Mouse (Mus musculus) T-cell, adult 2 months (primary cell): ENCODE results near the gene Thsd7a.

Experiments
- DNase-seq: peaks from one replicate; pipeline ENCODE4 v3.0.0; 2022; ENCODE audit warnings: low spot score

Thsd7a gene

DNA sequence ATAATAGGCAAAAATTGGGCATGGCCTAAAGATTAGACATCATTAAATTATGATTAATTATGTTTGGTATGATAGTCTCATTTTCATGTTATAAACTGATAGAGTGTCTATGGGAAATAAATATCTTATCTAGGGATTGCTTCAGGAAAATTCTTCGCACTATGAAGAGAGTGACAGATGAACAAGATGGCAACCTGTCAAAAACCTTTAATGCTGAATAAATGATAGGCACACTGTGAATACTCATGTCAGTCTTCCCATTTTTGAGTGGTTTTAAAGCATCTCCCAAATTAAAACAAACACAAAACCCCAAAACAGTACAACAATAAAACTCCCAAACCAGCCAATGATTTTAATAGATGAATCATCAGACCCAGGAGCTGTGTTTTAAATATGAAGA, 362.5 kb downstream of the Thsd7a start:
- DNase-seq, result no peak

DNA sequence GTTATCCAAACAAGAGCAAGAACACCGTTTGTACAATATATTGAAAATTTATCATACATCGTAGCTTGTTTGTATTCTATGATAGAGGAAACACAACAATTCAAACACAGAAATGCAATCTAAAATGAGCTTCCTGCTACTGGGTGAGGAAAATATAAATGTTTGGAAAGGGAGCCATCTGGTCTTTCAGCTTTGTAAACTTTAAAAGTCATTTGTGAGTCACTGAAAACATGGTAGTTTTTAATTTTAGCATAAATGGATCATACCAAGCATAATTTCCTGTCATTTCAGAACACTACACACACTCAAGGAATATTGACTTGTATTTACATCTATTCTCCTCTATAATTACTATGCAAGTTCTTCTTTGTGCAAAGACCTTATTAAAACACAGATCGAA, 363.6 kb downstream of the Thsd7a start:
- no peak for DNase-seq

DNA sequence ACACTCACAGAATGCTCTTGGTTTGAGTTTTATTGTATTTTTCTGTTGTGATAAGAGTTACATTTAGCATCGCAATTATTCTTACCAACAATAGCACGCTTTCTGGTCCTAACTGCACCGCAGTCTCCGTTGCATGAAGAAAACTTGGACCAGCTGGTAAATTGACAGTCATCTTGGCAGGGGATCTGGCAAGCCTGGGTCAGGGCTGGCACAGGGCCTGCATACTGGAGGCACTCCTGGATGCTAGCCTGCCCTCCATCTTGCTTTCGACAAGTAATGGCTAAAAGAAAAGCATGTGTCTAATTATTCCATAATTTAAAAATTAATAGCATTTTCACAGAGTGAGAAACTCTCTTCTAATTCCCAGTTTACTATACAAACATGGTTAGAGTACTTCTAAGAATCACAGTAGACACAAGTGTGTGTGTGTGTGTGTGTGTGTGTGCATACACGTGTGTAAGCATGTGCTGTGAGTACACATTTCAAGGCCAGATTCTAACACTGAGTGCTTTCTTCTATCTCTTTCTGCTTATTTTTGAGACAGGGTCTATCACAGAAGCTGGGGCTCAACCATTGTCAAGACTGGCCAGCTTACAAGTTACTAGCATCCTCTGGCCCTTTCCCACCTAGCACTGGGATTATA, 368.0 kb downstream of the Thsd7a start:
- no peak for DNase-seq

DNA sequence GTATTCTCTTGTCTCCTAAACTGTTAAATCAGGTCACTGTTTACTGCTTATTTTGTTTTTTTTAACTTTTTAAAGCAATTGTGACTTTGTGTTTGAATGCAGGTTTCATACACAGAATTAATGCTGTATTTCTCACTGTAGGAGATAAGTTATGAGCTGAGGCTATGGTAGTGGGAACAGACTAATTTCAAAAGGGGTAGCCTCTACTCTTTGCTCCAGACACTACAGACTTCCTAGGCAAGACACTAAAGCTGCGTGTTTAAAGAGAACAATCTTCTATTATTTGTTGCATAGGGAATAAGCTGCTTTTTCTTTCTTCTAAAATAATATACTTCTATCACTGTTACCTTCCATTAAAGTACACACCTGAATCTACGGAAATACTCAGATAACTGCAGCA, 368.5 kb downstream of the Thsd7a start:
- no peak for DNase-seq

DNA sequence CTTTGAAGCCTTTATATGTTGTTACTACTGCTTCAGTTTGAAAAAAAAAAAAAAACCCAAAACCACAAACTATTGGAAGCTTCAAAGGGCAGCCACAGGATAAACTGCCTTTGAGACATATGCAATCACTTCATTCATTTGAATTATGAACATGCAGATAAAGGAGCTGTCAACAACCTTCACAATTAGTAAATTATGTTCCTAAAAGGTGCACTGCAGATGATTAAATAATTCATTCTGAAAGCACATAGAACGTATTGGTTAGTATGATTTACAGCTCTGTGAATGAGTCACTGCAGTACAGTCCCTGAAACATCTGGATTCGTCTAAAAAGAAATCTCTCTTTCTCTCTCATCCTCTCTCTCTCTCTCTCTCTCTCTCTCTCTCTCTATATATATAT, 390.5 kb downstream of the Thsd7a start:
- DNase-seq, result no peak

DNA sequence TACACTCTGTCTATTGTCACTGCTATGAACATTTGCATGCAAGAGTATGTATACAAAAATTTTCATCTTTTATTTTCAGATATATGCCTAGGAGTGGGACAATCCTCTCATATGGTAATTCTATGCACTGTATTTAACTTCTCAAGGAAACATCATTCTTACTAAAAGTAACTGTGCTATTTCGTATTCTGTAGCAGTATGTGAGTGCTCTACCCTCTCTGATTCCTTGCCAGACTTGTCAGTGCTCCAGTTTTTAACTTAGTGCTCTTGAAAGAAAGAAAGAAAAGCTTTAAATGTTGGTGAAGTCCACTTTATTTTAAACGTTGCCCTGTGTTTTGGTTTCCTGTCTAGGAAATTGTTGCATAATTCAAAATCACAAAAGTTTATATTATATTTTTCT, 395.6 kb downstream of the Thsd7a start:
- DNase-seq, result no peak

DNA sequence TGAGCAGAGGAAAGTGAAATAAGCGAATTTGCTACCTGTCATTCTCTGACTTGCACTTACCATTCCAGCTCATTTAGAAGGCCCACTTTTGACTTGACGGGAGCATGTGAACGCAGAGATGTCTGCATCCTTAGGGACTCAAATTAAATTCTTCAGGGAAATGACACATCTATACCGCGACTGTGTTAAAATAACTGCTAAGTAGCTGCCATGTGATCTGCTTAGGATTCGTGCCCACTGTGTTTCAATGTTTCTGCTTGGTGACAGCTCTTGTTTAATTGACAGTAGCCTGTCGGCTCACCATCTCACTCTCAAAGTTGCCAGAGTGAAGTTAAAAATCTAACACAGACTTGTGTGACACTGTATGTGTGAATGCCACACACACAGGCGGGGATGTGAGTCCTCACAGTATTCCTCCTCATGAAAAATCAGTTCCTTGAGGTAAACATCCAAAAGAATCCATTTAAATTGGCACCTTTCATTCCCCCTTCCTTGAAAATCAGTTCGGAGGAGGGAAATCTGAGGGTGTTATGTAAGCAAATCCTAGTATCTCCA, 397.0 kb downstream of the Thsd7a start:
- no peak for DNase-seq

DNA sequence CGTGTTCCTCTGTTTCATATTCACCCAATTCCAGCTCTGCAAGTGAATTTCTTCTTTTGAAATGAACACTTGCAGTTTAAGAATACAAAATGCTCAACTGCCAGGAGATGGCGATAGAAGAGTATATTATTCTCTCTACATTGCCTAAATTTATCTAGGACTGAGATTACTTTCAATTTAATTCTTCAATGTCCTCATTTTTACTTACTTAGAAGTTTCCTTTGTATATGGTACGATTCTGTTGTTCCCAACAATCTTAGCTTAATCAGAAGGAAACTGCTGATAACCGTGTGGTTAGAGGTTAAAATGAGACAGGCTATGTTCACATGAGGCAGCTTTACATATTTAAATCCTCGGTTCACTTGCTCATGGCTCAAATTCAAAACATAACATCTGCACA, 398.5 kb downstream of the Thsd7a start:
- DNase-seq, result no peak

DNA sequence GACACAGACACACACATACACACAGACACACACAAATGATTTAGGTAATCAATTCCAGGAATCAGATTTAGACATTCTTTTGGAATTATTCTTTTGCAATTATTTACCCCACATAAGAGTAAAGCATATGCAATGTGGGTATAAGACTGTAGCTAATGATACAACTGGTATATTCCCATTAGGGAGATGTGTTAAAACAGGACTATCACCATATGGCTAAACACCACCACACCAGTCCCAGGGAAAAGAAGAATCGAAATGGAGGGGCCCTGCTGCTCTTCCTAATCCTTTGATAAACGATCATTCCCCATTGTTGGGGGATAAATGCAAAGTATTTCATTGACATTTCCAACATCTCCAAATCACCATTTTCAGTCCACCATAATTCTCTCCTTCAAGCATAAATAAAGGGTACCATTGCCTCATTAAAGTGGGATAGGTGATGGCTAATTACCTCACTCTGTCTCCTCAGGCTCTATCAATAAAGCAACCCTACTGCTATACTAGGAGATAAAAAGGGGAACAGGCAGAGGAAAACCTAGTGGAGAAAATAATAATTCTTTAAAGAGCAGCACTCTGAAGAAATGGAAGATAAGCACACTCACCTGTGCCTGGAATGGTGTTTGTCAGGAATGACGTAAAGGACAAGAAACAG, 400.0 kb downstream of the Thsd7a start:
- DNase-seq, result no peak

DNA sequence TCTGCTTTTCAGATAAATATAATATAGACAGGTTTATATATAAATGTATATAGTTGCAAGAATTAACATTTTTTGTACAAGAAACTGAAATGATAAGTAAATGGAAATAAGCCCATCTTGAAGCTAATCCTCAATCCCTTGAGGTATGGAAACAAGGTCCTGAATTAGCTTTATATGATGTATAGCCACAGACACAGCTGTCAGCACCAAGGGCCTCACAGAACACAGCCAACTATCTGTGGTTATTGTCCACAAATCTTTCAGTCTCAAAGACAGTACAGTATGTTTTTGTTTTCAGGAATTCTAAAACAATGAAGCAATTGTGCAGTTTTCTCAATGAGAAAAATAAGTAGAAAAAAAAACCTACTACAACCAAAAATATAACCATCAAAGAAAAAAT, 400.5 kb downstream of the Thsd7a start:
- no peak for DNase-seq

DNA sequence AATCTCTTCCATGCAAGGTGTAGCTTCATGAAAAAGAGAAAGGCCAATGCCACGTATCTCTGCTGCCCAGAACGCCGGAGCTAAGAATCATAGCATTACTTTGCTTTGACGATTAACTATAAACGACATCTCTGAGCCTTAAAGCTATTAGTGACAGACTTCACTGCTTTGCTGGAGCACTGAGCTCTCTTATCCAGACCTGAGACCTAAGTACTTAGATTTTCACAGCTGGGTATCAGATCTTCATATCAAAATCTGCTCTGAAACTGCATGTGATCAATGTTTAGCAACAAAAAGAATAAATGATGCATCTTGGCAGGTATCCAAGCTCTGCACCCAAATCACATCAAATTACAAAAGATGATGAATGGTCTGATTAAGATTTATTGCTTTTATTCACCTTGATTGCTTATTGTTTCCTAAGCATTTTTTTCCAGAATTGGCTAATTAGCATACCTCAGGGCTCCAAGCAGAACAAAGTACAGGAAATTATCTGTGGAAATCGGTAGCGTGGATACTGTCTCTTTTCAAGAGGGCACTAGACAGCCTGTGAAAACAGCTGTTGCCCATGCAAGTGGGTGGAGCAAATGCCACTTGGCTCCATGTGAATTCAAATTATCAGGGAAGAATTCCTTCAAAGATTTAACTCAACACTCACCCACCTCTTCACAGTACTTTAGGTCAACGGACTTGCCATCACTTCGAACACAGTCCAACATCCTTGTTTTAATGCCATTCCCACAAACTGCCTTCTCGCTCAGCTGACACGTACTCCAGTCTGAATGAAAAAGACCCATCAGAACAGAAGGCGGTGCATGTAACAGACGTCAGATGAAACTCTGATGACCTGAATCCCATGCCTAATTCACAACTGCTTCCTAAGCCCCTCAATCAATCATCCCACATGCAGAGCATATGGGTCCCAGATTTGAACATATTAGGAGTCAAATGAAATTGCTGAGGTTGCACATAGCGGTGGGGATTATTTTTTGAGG, 412.3 kb downstream of the Thsd7a start:
- DNase-seq, result no peak

DNA sequence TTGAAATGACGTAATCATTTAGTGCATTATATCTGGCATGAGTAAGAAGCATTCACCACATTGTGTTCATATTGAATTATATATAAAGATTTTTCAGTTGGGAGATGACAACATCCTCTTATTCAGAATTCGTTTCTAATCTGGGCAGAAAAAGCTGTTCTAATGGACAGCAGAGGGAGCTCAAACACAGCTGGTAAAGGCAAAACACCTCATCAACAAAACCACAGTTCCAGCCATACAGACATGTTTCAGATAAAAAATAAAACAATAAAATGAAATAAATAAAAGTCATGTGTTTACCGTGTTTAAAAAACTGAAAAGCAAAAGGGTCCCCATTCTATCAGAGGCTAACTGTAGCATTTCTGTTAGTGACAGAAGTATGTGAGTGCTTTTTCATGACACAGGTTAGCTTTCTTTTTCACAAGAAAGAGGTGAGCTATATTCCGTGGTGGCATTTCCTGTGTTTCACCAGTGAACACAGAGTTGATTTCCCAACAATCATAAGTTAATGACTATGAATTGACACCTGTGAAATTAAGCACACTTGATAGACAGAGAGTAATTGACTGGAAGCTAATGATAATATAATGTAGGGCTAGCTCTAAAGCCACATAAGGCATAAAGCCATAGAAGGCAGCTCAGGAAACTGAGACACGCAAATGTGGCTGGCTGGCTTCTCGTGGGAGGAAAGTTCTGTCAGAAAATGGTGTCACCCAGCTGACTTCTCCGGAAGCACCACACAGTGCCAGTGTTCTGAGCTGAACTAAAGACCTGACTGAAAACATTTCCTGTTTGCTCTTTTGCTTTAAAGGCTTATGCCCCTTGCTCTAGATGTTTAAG, 433.9 kb downstream of the Thsd7a start:
- peak; percentile 28 for DNase-seq

DNA sequence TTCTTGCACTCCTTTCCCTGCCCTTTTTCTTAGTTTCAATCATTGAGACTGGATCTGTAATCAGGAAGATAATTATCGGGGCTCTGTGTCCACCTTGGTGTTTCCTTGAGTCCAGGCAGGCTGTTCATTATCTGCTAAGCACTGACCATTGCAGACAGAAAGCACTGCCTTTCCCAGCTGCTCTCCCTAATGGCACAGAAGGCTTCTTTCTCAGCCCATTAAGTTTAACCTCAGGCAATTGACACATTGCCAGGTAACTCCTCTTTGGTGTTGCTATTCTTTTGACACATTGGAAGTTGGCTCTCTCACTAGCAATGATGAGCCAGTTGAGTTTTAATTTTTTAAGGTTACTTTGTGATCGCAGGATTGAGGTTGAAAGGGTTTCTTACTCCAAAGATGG, 441.7 kb downstream of the Thsd7a start:
- DNase-seq, result no peak

DNA sequence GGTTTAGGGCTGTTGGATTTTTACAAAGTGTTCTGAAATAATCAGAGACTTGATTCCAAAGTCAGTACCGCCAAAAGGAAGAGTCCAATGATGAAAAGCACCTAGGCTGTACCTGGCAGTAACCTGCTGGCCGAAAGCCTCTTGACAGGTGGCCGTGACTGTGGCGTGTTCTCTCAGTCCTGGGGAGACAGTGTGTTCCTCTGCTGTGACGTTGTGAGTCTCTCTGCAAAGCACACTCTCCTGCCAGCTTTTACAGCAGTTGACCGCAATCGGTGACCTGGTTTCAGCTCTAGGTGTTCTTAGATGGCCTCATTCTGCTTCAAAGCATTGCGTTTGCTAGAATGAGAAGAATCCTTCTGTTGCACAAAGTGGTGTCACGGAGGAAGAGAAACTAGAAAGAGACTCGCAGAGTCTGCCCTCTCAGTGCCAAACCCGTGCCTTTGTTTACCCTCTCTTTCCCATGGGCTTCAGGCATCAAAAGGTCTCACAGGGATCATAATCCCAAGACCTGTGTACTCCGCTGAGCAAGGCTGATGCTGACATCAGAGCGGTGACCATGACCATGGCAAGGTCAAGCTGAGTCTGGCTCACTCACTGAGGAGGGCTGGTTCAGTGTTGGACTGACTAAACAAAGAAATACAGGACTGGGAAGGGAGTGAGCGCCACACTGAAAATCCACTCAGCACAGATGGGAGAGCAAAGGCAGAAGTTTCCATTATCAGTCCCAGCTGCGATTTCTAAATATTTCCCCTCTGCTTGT, 486.4 kb downstream of the Thsd7a start:
- DNase-seq, result no peak
